Mouse (Mus musculus) MEL (cell line): ENCODE data around the gene Ube2h. TPM values are rescaled to one million over a fixed set of nuclear protein-coding genes. Genes with fewer than 3 reads are reported as not detected.

Experiments
- DNase-seq: peaks from one replicate; pipeline ENCODE4 v3.0.0; 2011; ENCODE audit warnings: low read depth, low spot score
- H3K27ac ChIP-seq: 2 replicates; pipeline ENCODE4 v1.5.1; 2012; ENCODE audit warnings: low read depth, mild to moderate bottlenecking, control low read depth, low read length, moderate library complexity; ENCODE audit not compliant: control insufficient read depth
- H3K27me3 ChIP-seq, 2 experiments: fragments of 150-350 bp in 1 of 2; sonication (generic) in 1 of 2; 2 replicates each; pipeline ENCODE4 v1.6.1; 2012; ENCODE audit warnings: low read length in 2 of 2, mild to moderate bottlenecking in 2 of 2, improper control_type of control experiment in 1 of 2, moderate library complexity in 1 of 2; ENCODE audit not compliant: insufficient read depth in 2 of 2, control insufficient read depth in 1 of 2
- H3K36me3 ChIP-seq, 2 experiments: 2 replicates each; pipeline ENCODE4 v1.6.1; 2012 to 2014; ENCODE audit warnings: low read length in 2 of 2, improper control_type of control experiment in 1 of 2, inconsistent platforms in 1 of 2, mild to moderate bottlenecking in 1 of 2; ENCODE audit not compliant: insufficient read depth in 2 of 2, control insufficient read depth in 1 of 2
- H3K4me1 ChIP-seq, 2 experiments: fragments of 150-350 bp in 1 of 2; sonication (generic) in 1 of 2; 2 replicates each; pipeline ENCODE4 v1.6.1; 2012; ENCODE audit warnings: low read length in 2 of 2, improper control_type of control experiment in 1 of 2, mild to moderate bottlenecking in 1 of 2; ENCODE audit not compliant: insufficient read depth in 2 of 2, control insufficient read depth in 1 of 2
- H3K4me3 ChIP-seq, 2 experiments: fragments of 150-350 bp in 1 of 2; sonication (generic) in 1 of 2; 2 replicates each; pipeline ENCODE4 v1.5.1; 2012; ENCODE audit warnings: low read depth in 2 of 2, low read length in 2 of 2, mild to moderate bottlenecking in 2 of 2, moderate library complexity in 2 of 2, control low read depth in 1 of 2, improper control_type of control experiment in 1 of 2; ENCODE audit not compliant: control insufficient read depth in 1 of 2, insufficient read depth in 1 of 2
- H3K79me2 ChIP-seq: 2 replicates; pipeline ENCODE4 v1.6.1; 2012; ENCODE audit warnings: mild to moderate bottlenecking, low read length, moderate library complexity; ENCODE audit not compliant: control insufficient read depth, poor library complexity, insufficient read depth
- H3K9ac ChIP-seq: 2 replicates; pipeline ENCODE4 v1.6.1; 2012; ENCODE audit warnings: low read depth, mild to moderate bottlenecking, control low read depth, low read length, moderate library complexity; ENCODE audit not compliant: control insufficient read depth, poor library complexity, severe bottlenecking
- H3K9me3 ChIP-seq: fragments of 150-350 bp; sonication (generic); replicated peaks from 2 replicates; pipeline ENCODE4 v1.6.1; 2012; ENCODE audit warnings: mild to moderate bottlenecking, low read length, improper control_type of control experiment, moderate library complexity; ENCODE audit not compliant: insufficient read depth
- CHD1 ChIP-seq: IDR thresholded peaks from 2 replicates; pipeline ENCODE4 v1.6.1; 2012; ENCODE audit warnings: low read depth, mild to moderate bottlenecking, inconsistent platforms, low read length, improper control_type of control experiment
- EP300 ChIP-seq, 2 experiments: IDR thresholded peaks; 2 replicates each; pipeline ENCODE4 v1.6.1; 2011; ENCODE audit warnings: improper control_type of control experiment in 2 of 2, low read length in 2 of 2, low read depth in 1 of 2, mild to moderate bottlenecking in 1 of 2
- ETS1 ChIP-seq: IDR thresholded peaks from 2 replicates; pipeline ENCODE4 v1.6.1; 2012; ENCODE audit warnings: low read depth, mild to moderate bottlenecking, inconsistent platforms, low read length, improper control_type of control experiment, moderate library complexity
- GABPA ChIP-seq: IDR thresholded peaks from 2 replicates; pipeline ENCODE4 v1.6.1; 2012; ENCODE audit warnings: low read depth, mild to moderate bottlenecking, inconsistent platforms, low read length, improper control_type of control experiment, moderate library complexity
- GATA1 ChIP-seq: IDR thresholded peaks from 2 replicates; pipeline ENCODE4 v1.6.1; 2011; ENCODE audit warnings: low read depth, low read length, improper control_type of control experiment
- JUND ChIP-seq: IDR thresholded peaks from 2 replicates; pipeline ENCODE4 v1.6.1; 2011; ENCODE audit warnings: low read depth, mild to moderate bottlenecking, improper control_type of control experiment, low read length
- KAT2A ChIP-seq: conservative IDR thresholded peaks from 2 replicates; pipeline ENCODE4 v1.6.1; 2012; ENCODE audit warnings: low read depth, low read length, improper control_type of control experiment, inconsistent platforms
- MAZ ChIP-seq: IDR thresholded peaks from 2 replicates; pipeline ENCODE4 v1.6.1; 2012; ENCODE audit warnings: low read depth, mild to moderate bottlenecking, inconsistent platforms, low read length, improper control_type of control experiment
- NELFE ChIP-seq: IDR thresholded peaks from 2 replicates; pipeline ENCODE4 v1.6.1; 2011; ENCODE audit warnings: low read depth, low read length, improper control_type of control experiment
- NRF1 ChIP-seq: IDR thresholded peaks from 2 replicates; pipeline ENCODE4 v1.6.1; 2014; ENCODE audit warnings: low read depth, mild to moderate bottlenecking, inconsistent platforms, low read length, improper control_type of control experiment, moderate library complexity; ENCODE audit not compliant: poor library complexity, insufficient read depth, severe bottlenecking
- POLR2AphosphoS2 ChIP-seq: IDR thresholded peaks from 2 replicates; pipeline ENCODE4 v1.6.1; 2011; ENCODE audit warnings: low read length, improper control_type of control experiment
- RAD21 ChIP-seq: IDR thresholded peaks from 2 replicates; pipeline ENCODE4 v1.6.1; 2011; ENCODE audit warnings: mild to moderate bottlenecking, low read depth, low read length, improper control_type of control experiment
- RCOR1 ChIP-seq: IDR thresholded peaks from 2 replicates; pipeline ENCODE4 v1.6.1; 2012; ENCODE audit warnings: low read depth, mild to moderate bottlenecking, inconsistent platforms, low read length, improper control_type of control experiment
- SIN3A ChIP-seq: IDR thresholded peaks from 2 replicates; pipeline ENCODE4 v1.6.1; 2012; ENCODE audit warnings: low read length, improper control_type of control experiment, inconsistent platforms
- SMC3 ChIP-seq: IDR thresholded peaks from 2 replicates; pipeline ENCODE4 v1.6.1; 2011; ENCODE audit warnings: low read depth, low read length, improper control_type of control experiment
- TBP ChIP-seq: IDR thresholded peaks from 2 replicates; pipeline ENCODE4 v1.8.0; 2011; ENCODE audit warnings: low read depth, low read length, improper control_type of control experiment
- TCF12 ChIP-seq: IDR thresholded peaks from 2 replicates; pipeline ENCODE4 v1.6.1; 2014; ENCODE audit warnings: low read depth, mild to moderate bottlenecking, inconsistent platforms, low read length, improper control_type of control experiment, moderate library complexity
- UBTF ChIP-seq: IDR thresholded peaks from 2 replicates; pipeline ENCODE4 v1.6.1; 2012; ENCODE audit warnings: low read depth, mild to moderate bottlenecking, inconsistent platforms, low read length, improper control_type of control experiment, moderate library complexity, borderline replicate concordance; ENCODE audit not compliant: insufficient read depth
- ZKSCAN1 ChIP-seq: IDR thresholded peaks from 2 replicates; pipeline ENCODE4 v1.6.1; 2012; ENCODE audit warnings: low read depth, mild to moderate bottlenecking, inconsistent platforms, low read length, improper control_type of control experiment, moderate library complexity
- ZMIZ1 ChIP-seq: IDR thresholded peaks from 2 replicates; pipeline ENCODE4 v1.6.1; 2012; ENCODE audit warnings: low read depth, mild to moderate bottlenecking, inconsistent platforms, low read length, improper control_type of control experiment, moderate library complexity
- polyA plus RNA-seq, 2 experiments: library from polyadenylated mRNA; stranded (reverse) in 1 of 2; unstranded in 1 of 2; fragments of >175 nt in 1 of 2; fragments of >200 nt in 1 of 2; gene quantifications; 2 replicates each; pipeline versions ENCODE4 v1.2.1 to v1.2.4; 2012; ENCODE audit warnings: low replicate concordance in 2 of 2, low read depth in 1 of 2; ENCODE audit not compliant: insufficient read length in 2 of 2, insufficient read depth in 1 of 2, missing spikeins in 1 of 2
- total RNA-seq: library from RNA; depleted of rRNA; stranded (reverse); fragments of 300-350 nt; gene quantifications from 2 replicates; pipeline ENCODE4 v1.2.3, GENCODE M21; 2012

Gene Ube2h
- total and polyA plus RNA-seq, 3 experiments, result 4.2 to 7.4 TPM; not detected in 1

GRCm38 (mm10) chr6:30265402-30265801 lies 38.9 kb downstream of the Ube2h start:
- Histone ChIP-seq H3K27ac (no peak overlapping the region), H3K79me2 (no peaks in the 10 kb centered on the region), H3K27me3 (no peaks in the 10 kb centered on the region), H3K4me1 (peaks cover 0 to 3% of the 10 kb centered on the region in 2 experiments; a peak in 1 of 4 replicates), H3K36me3 (peaks cover 2 to 5% of the 10 kb centered on the region in 2 experiments; a peak in 3 of 4 replicates), H3K9ac (no peak overlapping the region), H3K4me3 (no peak overlapping the region), H3K9me3 (no peaks in the 10 kb centered on the region)
- TF ChIP-seq GATA1 (no peak), ETS1 (no peak), KAT2A (no peak), GABPA (no peak), POLR2AphosphoS2 (no peak), NELFE (no peak), SIN3A (no peak), SMC3 (no peak), NRF1 (no peak), ZMIZ1 (no peak), RAD21 (no peak), ZKSCAN1 (no peak), RCOR1 (no peak), TBP (no peak), CHD1 (no peak), JUND (no peak), MAZ (no peak), TCF12 (no peak)
- DNase-seq, result no peak

- no peak overlapping the region for H3K9ac ChIP-seq
- no peak overlapping the region for H3K27ac ChIP-seq
- peak; percentile 91 for TF ChIP-seq TBP
- TF ChIP-seq RCOR1, result peak; percentile 50; the same call in 1 of the 2 replicates
- TF ChIP-seq EP300 (IDR thresholded peaks at IDR 0.05; ENCODE audit: low read depth in 1 of 2, low read length in 2 of 2), result peak; percentile 19 to 49; a peak in 1 of 4 replicates
- TF ChIP-seq UBTF, result peak; percentile 70; the same call in 1 of the 2 replicates
- no peak for TF ChIP-seq MAZ
- peaks cover 2 to 3% of the 10 kb centered on the region in 2 experiments; a peak in 3 of 4 replicates for H3K36me3 ChIP-seq
- H3K27me3 ChIP-seq, result no peaks in the 10 kb centered on the region
- H3K79me2 ChIP-seq, result no peaks in the 10 kb centered on the region
- H3K4me1 ChIP-seq, result peaks cover 0 to 3% of the 10 kb centered on the region in 2 experiments; a peak in 1 of 4 replicates
- no peak overlapping the region for H3K4me3 ChIP-seq
- peak; percentile 85 for DNase-seq
- no peaks in the 10 kb centered on the region for H3K9me3 ChIP-seq
Measured at GRCm38 (mm10) chr6:30263053-30263452, 41.3 kb downstream of the Ube2h start.
